Mouse (Mus musculus): ENCODE measurements around the gene Fgfr1op2. TPM values are rescaled to one million over a fixed set of nuclear protein-coding genes. Genes with fewer than 3 reads are reported as not detected.

Gene Fgfr1op2
- polyA plus RNA-seq (2016; fragmentation: Nextera tagmentation; extraction: Ambion mirVana), result 64.4 and 68.9 TPM in 2 replicates

- peak within 1 kb of the TSS; percentile 76 for H3K4me2 ChIP-seq (replicated peaks)
- no peaks in the 10 kb centered on the region for H3K9me3 ChIP-seq
- ATAC-seq (ENCODE audit: low FRiP score, low read depth), result no peak
- H3K27me3 ChIP-seq (replicated peaks), result no peaks in the 10 kb centered on the region
- no peaks in the 10 kb centered on the region for H3K36me3 ChIP-seq
- WGBS, result 2% methylated on average over 13 of the region's 13 CpGs
- peaks cover 29% of the 10 kb centered on the region for H3K4me1 ChIP-seq
- H3K27ac ChIP-seq, result peak within 1 kb of the TSS; percentile 84
- H3K9ac ChIP-seq, result peak within 1 kb of the TSS; percentile 90
- peak within 1 kb of the TSS; percentile 70 for H3K4me3 ChIP-seq
Observed at GRCm38 (mm10) chr6:146576903-146577302, at the start of gene Fgfr1op2. Gene Fgfr1op2 (plus strand): TSS chr6:146577203.

DNA sequence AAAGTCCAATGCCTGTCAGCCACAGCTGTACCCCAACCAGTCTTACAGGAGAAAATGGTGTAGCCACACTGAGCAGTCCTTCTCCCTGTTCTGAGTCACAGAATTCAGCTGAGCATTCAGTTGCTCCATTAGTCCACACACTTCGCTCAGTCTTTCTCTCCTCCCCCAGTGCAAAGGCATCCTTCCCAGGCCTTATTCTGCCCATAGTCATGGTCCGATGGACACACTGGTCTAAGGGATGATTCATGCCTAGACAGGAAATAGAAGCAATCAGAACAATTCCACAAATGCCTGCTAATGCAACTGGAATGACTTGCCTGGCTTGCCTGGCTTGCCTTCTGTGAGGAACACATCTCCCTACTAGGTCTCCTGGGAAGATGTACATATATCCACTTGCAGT is 49.5 kb upstream of the Fgfr1op2 start:
- Histone ChIP-seq H3K4me3 (no peak overlapping the region), H3K9me3 (no peaks in the 10 kb centered on the region), H3K4me2 (replicated peaks) (no peak overlapping the region), H3K36me3 (no peaks in the 10 kb centered on the region), H3K27me3 (replicated peaks) (no peaks in the 10 kb centered on the region), H3K27ac (no peak overlapping the region), H3K9ac (no peak overlapping the region), H3K4me1 (no peaks in the 10 kb centered on the region)
- WGBS, result 95% methylated on average over 2 of the region's 2 CpGs
- ATAC-seq (ENCODE audit: low FRiP score, low read depth), result no peak

DNA sequence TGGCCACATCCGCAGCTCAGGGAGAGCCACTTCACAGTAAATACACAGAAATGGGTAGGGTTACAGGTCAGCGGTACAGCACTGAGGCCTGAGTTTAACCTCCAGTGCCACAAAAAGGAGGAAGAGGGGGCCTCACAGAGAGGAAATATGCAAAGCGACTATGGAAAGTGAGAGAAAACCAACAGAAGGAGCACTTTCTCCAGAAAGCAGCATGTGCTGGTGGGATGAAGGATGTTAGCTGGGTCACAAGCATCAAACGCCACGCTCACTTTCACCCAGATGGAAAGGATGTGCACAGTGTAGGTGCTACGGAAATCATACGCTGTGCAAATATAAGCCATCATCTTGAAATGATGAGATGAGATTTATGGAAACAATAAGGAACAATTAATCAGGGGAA is 46.6 kb upstream of the Fgfr1op2 start:
- WGBS, result 53% methylated on average over 7 of the region's 7 CpGs
- ATAC-seq (ENCODE audit: low FRiP score, low read depth), result no peak

GRCm38 (mm10) chr6:146530769-146531168 is 46.2 kb upstream of the Fgfr1op2 start:
- Histone ChIP-seq H3K36me3 (no peaks in the 10 kb centered on the region), H3K27me3 (replicated peaks) (no peaks in the 10 kb centered on the region), H3K27ac (no peak overlapping the region), H3K4me3 (no peak overlapping the region), H3K9ac (no peak overlapping the region), H3K4me2 (replicated peaks) (no peak overlapping the region), H3K4me1 (no peaks in the 10 kb centered on the region), H3K9me3 (no peaks in the 10 kb centered on the region)
- 34% methylated on average over 5 of the region's 5 CpGs for WGBS
- no peak for ATAC-seq (ENCODE audit: low FRiP score, low read depth)

More for the DNA sequence above, 46.6 kb upstream of the Fgfr1op2 start:
- no peak overlapping the region for H3K27ac ChIP-seq
- no peak overlapping the region for H3K4me3 ChIP-seq
- no peaks in the 10 kb centered on the region for H3K9me3 ChIP-seq
- H3K27me3 ChIP-seq (replicated peaks), result no peaks in the 10 kb centered on the region
- no peaks in the 10 kb centered on the region for H3K4me1 ChIP-seq
- no peak overlapping the region for H3K9ac ChIP-seq
- H3K36me3 ChIP-seq, result no peaks in the 10 kb centered on the region
- no peak overlapping the region for H3K4me2 ChIP-seq (replicated peaks)

GRCm38 (mm10) chr6:146533146-146533545 is 43.9 kb upstream of the Fgfr1op2 start:
- Histone ChIP-seq H3K9me3 (no peaks in the 10 kb centered on the region), H3K4me1 (no peaks in the 10 kb centered on the region), H3K9ac (no peak overlapping the region), H3K27ac (no peak overlapping the region), H3K27me3 (replicated peaks) (no peaks in the 10 kb centered on the region), H3K4me3 (no peak overlapping the region), H3K36me3 (no peaks in the 10 kb centered on the region), H3K4me2 (replicated peaks) (no peak overlapping the region)
- ATAC-seq (ENCODE audit: low FRiP score, low read depth), result no peak
- WGBS, result 88% methylated on average over 4 of the region's 4 CpGs

DNA sequence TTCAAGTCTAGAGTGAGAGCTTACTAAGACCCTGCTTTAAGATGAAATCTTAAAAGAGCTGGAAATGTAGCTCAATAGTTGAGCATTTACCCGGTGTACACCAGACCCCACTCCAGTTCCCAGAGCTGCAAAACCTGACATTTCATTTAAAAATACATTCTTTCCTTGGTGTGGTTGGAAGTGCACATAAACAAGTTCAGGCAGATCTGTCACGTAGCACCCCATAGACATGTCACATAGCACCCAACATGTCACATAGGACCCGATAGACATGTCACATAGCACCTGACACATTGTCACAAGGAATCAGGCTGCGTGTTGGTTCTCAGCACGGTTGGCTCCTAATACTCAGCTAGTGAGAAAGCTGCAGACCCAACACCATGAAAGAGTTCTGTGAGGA is 41.5 kb upstream of the Fgfr1op2 start:
- no peaks in the 10 kb centered on the region for H3K9me3 ChIP-seq
- WGBS, result 92% methylated on average over 5 of the region's 5 CpGs
- ATAC-seq (ENCODE audit: low FRiP score, low read depth), result no peak

DNA sequence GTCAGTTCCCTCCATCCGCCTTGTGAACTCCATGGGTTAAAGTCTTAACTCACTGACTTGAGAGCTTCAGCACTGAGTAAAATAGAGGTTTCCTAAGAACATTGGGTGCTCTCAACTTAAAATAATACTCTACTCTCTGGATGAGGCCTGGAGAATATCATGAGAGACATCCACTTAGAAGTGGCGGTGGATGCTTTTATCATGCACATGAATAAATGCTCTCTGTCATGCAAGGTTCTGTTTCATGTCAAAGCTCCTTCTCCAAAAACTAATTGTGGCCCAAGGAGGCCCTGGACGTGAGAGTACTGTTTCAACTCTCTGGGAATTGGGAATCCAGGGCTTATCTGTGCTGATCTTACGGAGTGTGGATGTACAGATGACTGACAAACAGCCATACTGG is 39.9 kb upstream of the Fgfr1op2 start:
- Histone ChIP-seq H3K36me3 (no peaks in the 10 kb centered on the region), H3K27me3 (replicated peaks) (no peaks in the 10 kb centered on the region), H3K4me3 (no peak overlapping the region), H3K27ac (no peak overlapping the region), H3K9ac (no peak overlapping the region), H3K4me2 (replicated peaks) (no peak overlapping the region), H3K4me1 (no peaks in the 10 kb centered on the region), H3K9me3 (no peaks in the 10 kb centered on the region)
- ATAC-seq (ENCODE audit: low FRiP score, low read depth), result no peak
- 91% methylated on average over 4 of the region's 4 CpGs for WGBS

More for the DNA sequence above, 41.5 kb upstream of the Fgfr1op2 start:
- no peak overlapping the region for H3K27ac ChIP-seq
- no peak overlapping the region for H3K4me2 ChIP-seq (replicated peaks)
- H3K9ac ChIP-seq, result no peak overlapping the region
- no peaks in the 10 kb centered on the region for H3K36me3 ChIP-seq
- no peaks in the 10 kb centered on the region for H3K27me3 ChIP-seq (replicated peaks)
- H3K4me3 ChIP-seq, result no peak overlapping the region
- H3K4me1 ChIP-seq, result no peaks in the 10 kb centered on the region

DNA sequence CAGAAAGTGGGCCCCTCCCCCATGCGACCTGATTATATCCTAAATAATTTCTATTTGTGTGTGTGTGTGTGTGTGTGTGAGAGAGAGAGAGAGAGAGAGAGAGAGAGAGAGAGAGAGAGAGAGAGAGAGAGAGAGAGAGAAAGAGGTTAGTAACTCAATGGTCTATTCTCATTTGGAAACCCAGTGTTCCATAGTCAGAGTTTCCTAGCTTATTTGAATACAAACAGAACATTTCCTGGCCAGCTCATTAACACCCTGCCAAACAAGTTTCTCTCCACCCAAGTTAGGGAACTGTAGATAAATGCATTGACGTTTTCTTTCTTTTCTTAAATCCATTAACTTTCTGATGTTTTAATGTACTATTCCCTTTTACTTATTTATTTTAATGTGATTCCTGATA is 38.9 kb upstream of the Fgfr1op2 start:
- Histone ChIP-seq H3K36me3 (no peaks in the 10 kb centered on the region), H3K27ac (no peak overlapping the region), H3K4me1 (no peaks in the 10 kb centered on the region), H3K4me3 (no peak overlapping the region), H3K9ac (no peak overlapping the region), H3K9me3 (no peaks in the 10 kb centered on the region), H3K27me3 (replicated peaks) (no peaks in the 10 kb centered on the region), H3K4me2 (replicated peaks) (no peak overlapping the region)
- no peak for ATAC-seq (ENCODE audit: low FRiP score, low read depth)
- WGBS, result 74% methylated on average over 2 of the region's 2 CpGs

DNA sequence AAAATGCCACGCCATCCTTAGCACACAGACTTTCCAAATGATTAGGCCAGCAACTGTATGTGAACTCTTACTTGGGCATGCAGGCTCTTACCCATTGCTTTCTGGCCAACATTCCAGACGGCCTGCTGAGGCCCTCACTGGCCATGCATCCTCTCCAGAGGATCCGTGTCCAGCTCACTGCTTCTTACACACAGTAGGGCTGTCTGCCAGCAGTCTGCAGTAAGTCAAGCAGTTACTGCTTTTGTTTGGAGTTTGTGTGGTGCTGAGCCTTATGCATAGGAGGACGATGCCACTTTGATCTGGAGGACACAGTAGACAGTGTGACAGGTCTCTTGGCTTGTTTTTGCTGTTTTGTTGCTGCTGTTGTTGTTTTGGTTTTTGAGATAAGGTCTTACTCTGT is 38.3 kb upstream of the Fgfr1op2 start:
- no peak overlapping the region for H3K4me3 ChIP-seq
- WGBS, result 59% methylated on average over 4 of the region's 4 CpGs
- H3K27ac ChIP-seq, result no peak overlapping the region
- no peaks in the 10 kb centered on the region for H3K4me1 ChIP-seq
- no peaks in the 10 kb centered on the region for H3K27me3 ChIP-seq (replicated peaks)
- H3K36me3 ChIP-seq, result no peaks in the 10 kb centered on the region
- H3K9me3 ChIP-seq, result no peaks in the 10 kb centered on the region
- H3K9ac ChIP-seq, result no peak overlapping the region
- no peak overlapping the region for H3K4me2 ChIP-seq (replicated peaks)
- ATAC-seq (ENCODE audit: low FRiP score, low read depth), result no peak

GRCm38 (mm10) chr6:146540386-146540785 is 36.6 kb upstream of the Fgfr1op2 start:
- no peak overlapping the region for H3K4me2 ChIP-seq (replicated peaks)
- H3K27ac ChIP-seq, result no peak overlapping the region
- no peaks in the 10 kb centered on the region for H3K4me1 ChIP-seq
- no peak overlapping the region for H3K9ac ChIP-seq
- no peaks in the 10 kb centered on the region for H3K9me3 ChIP-seq
- H3K27me3 ChIP-seq (replicated peaks), result no peaks in the 10 kb centered on the region
- ATAC-seq (ENCODE audit: low FRiP score, low read depth), result no peak
- H3K4me3 ChIP-seq, result no peak overlapping the region
- H3K36me3 ChIP-seq, result no peaks in the 10 kb centered on the region
- WGBS, result 85% methylated on average over 3 of the region's 3 CpGs

DNA sequence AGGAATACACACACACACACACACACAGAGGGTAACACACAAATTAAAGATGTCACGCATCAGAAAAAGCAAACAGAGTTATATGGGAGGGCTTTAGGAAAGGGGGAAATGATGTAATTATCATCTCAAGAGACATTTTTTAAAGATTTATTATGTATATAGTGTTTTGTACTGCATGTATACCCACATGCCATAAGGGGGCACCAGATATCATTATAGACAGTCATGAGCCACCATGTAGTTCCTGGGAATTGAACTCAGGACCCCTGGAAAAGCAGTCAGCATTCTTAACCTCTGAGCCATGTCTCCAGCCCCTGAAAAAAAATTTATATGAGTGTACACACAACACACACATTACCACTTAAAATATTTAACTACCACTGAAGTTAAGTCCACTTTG is 32.4 kb upstream of the Fgfr1op2 start:
- no peak for ATAC-seq (ENCODE audit: low FRiP score, low read depth)
- WGBS, result 89% methylated on average over 1 of the region's 1 CpGs
- H3K27me3 ChIP-seq (replicated peaks), result no peaks in the 10 kb centered on the region
- no peak overlapping the region for H3K9ac ChIP-seq
- no peaks in the 10 kb centered on the region for H3K4me1 ChIP-seq
- H3K9me3 ChIP-seq, result no peaks in the 10 kb centered on the region
- H3K4me2 ChIP-seq (replicated peaks), result no peak overlapping the region
- H3K36me3 ChIP-seq, result peaks cover 16% of the 10 kb centered on the region; the same call in 1 of the 2 replicates
- H3K4me3 ChIP-seq, result no peak overlapping the region
- H3K27ac ChIP-seq, result no peak overlapping the region

GRCm38 (mm10) chr6:146545289-146545865 is 31.6 kb upstream of the Fgfr1op2 start:
- Histone ChIP-seq H3K4me3 (no peak overlapping the region), H3K9me3 (no peaks in the 10 kb centered on the region), H3K9ac (no peak overlapping the region), H3K36me3 (peaks cover 22% of the 10 kb centered on the region), H3K27me3 (replicated peaks) (no peaks in the 10 kb centered on the region), H3K4me1 (no peaks in the 10 kb centered on the region), H3K4me2 (replicated peaks) (no peak overlapping the region), H3K27ac (no peak overlapping the region)
- ATAC-seq (ENCODE audit: low FRiP score, low read depth), result no peak
- WGBS, result 91% methylated on average over 5 of the region's 5 CpGs

DNA sequence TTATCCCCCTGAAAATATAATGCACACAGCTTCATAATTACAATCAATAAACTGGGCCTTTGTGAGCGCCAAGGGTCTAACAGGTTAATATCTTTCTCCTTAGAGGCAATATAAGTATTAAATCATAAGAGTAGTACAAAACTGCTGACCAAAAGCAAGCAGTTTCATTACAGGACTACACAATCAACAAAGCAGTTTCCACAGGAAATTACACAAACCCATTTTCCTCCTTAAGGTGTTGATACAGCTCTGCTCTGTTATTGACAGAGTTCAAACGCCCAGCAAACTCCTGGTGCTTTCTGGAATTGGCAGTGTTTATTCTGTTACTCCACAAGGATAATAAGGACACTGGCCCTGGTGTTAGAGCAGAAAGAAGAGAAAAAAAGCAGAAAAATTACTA is 26.6 kb upstream of the Fgfr1op2 start:
- 81% methylated on average over 2 of the region's 2 CpGs for WGBS
- H3K36me3 ChIP-seq, result peaks cover 66% of the 10 kb centered on the region
- H3K4me3 ChIP-seq, result no peak overlapping the region
- H3K9me3 ChIP-seq, result no peaks in the 10 kb centered on the region
- H3K4me2 ChIP-seq (replicated peaks), result no peak overlapping the region
- H3K9ac ChIP-seq, result no peak overlapping the region
- H3K27me3 ChIP-seq (replicated peaks), result no peaks in the 10 kb centered on the region
- no peak for ATAC-seq (ENCODE audit: low FRiP score, low read depth)
- H3K27ac ChIP-seq, result no peak overlapping the region
- no peaks in the 10 kb centered on the region for H3K4me1 ChIP-seq
